Mouse (Mus musculus) NIH3T3 (cell line): ENCODE measurements around the gene Gm39566.

Experiments used
- DNase-seq: peaks from one replicate; pipeline ENCODE4 v3.0.0-alpha.2; 2012; ENCODE audit warnings: low read depth

Gene Gm39566

DNA sequence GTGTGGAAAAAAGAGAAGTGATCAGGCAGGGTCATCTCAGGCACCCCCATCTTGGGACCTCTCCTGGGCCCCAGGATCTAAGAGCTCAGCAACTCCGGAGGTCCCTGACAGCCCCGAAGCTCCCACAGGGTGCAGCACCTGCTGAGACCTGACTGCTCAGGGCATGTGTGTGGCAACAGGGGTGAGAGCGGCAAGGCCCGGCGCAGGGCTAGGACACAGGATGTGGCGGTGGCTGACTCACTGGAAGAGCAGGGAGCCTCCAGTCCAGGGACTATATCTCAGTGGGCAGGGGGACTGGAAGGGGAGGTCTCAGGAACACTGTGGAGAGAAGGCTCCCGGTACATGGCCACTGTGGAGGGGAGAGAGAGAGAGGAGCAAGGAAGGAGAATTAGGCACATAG is 17.2 kb downstream of the Gm39566 start:
- no peak for DNase-seq

DNA sequence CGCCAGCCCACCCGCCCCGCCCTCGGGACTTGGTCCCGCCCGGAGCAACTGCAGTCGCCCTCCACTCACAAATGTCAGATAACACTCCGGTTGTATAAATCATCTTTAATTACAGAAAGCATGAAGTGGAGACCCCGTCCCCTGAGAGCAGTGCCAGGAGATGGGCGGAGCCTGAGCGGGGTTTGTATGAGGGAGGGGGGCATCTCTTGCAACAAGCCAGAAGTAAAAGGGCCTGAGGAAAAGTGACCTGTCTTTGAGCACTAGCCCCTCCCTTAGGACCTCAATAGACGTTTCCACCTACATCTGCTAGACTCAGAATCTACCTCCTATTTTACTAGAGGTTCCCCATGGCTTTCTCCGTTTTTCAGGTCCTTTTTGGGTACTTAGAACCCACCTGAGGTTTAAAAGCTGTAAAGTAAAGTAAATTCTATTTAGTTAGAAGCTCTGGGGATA is 19.1 kb downstream of the Gm39566 start:
- no peak for DNase-seq

DNA sequence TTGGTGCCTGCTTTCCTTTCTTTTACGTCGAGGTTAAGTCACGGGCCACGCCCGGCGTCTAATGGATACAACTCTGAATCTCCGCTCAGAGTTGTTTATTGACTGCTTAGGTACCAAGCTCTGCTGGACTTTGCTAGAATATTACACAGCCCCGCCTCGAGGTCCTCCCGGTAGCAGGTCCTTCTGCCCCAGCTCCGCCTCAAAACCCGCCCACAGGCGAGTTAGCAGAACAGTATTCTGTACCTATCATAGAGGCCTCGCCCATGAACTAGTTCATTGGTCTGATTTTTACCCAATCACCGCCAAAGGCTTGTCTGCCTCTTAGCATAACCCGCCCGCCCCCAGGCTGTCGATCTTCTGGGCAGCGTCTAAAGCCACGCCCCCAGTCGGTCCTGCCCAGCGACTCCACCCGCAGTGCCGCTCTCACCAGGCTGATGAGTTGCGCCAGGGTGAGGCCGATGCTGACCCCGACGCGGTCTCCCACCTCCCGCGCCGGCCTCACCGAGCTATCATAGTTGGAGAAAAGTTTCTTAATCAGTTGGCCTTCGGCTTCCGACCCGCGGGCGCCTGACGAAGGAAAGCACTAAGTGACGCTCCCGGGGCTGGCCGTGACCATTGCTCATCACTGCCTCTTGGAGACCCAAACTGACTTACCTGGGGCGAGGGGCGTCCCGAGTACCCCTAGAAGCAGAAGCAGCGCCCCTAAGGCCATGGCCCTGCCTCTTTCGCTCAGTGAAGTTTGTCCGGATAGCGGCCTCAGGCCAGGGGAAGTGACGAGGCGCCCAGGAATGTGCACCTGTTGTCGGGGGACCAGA is 19.7 kb downstream of the Gm39566 start, which contains the start of gene Chrnb1:
TSS of gene Chrnb1 (minus strand) at position 776 of the 815 bp plus-strand sequence.
- DNase-seq, result peak; percentile 95

DNA sequence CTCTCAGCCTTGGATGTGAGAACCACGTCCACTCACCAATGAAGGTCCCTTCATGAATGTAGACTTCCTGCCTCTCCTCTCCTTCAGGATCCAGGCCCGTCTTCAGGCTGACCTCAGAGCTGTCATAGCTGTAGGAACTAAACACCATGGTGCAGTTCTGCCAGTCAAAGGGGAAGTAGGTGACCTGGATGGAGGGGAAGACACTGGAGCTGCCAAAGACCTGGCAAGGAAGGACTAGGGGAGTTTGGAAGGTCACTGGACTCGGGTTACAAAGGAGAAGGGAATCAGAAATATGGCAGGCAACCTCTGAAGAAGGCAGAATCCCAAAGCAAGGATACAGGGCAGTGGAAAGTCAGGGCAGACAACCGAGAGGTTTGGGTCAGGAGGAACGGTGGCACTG is 21.7 kb downstream of the Gm39566 start:
- no peak for DNase-seq

DNA sequence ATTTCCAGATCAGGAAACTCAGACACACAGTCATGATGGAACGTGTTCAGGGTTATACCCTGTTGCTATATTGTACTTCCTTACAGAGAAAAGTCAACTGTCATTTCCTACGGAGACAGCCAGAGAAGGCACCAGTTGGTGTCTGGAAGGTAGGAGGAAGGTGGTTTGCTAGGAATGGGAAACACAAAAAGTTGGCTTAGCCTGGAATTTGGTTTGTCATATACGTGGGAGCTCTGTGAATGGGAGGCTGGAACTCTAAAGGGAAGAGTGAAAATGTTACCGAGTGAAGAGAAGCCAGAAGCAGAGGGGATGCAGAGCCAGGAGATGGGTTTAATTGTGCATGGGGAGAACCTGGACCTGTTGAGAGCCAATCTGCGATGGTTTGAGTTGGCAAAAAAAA is 23.7 kb downstream of the Gm39566 start:
- no peak for DNase-seq

DNA sequence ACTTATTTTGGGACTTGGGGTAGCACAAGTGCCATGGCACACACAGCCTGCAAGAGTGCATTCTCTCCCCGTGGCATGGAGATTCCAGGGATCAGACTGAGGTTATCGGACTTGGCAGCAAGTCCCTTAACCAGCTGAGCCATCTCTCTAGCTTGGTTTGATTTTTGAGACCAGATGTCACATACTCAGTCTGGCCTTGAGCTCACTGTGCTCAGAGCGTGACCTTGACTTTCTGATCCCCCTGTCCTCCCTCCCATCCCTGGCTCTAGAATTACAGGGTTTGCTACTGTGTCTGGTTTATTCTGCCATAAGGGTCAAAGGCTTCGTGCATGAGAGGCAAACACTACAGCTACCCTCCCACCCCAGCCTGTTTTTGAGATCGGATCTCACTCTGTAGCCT is 25.7 kb downstream of the Gm39566 start:
- DNase-seq, result no peak

DNA sequence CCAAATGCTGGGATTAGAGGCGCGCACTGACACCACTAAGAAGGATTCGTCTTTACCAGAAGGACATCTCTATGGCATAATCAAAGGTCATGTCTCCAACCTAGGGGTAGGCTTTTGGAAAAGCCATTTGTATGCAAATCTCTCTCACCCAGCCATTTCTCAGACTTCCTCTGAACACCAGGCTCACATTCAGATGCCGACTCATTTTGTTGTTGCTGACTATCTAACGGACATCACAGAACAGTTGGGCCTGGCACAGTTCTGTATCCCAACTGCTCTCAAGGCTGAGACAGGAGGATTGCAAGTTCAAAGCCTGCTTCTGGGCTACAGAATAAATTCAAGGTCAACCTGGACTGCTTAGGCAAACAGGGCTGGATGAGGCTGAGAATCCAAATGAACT is 27.8 kb downstream of the Gm39566 start:
- no peak for DNase-seq

DNA sequence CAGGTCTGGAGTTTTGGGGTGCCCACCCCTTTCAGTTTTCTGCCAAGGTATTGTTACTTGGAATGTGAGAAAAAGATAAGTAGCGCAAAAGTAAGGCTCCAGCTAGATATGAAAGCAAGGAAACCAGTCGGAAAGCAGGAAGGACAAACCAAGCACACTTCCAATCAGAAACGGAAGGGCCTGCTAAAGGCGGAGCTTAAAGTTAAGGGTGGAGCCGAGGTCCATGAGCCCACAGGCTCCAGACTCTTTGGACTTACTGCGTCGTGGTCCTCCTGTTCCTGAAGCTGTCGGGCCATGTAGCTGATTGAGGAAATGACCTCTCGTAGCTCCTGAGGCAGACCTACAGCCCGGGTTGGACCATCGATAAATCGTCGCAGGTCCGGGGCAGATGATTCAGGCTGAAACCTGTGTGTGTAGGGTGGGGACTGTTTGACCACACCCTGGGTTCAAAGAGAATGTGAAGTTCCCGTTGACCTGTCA is 30.3 kb downstream of the Gm39566 start:
- no peak for DNase-seq

DNA sequence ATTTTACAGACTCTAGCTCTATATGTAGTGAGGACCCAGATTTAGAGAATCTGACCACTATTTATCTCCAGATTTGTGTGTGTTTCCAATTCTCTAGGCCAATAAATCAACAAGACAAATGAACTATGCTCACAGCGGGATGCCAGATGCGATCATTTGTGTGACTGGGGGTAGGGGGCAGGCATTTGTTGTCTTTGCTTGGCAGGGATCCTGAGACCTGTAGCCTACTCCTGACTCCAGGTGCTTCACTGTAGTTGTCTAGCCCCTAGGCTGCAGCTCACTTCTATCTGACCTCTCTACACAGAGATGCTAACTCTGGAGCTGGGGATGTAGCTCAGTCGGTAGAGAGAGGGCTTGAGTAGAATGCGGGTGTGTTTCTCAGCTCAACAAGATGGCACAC is 33.3 kb downstream of the Gm39566 start:
- DNase-seq, result no peak

DNA sequence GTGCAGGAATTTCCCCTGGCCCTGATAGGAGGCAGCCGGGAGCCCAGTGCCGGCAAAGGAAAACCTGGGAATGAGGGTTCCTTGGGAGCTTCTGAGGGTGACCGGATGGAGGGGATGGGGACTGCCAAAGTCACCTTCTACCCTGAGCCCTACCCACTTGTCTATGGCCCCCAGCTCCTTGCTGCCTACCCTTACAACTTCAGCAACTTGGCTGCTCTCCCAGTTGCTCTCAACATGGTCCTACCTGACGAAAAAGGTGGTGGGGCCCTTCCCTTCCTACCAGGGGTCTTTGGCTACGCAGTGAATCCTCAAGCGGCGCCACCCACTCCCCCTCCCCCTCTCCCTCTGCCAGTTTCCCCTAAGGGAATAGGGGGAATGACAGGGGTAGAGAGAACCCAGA is 36.1 kb downstream of the Gm39566 start:
- DNase-seq, result no peak

DNA sequence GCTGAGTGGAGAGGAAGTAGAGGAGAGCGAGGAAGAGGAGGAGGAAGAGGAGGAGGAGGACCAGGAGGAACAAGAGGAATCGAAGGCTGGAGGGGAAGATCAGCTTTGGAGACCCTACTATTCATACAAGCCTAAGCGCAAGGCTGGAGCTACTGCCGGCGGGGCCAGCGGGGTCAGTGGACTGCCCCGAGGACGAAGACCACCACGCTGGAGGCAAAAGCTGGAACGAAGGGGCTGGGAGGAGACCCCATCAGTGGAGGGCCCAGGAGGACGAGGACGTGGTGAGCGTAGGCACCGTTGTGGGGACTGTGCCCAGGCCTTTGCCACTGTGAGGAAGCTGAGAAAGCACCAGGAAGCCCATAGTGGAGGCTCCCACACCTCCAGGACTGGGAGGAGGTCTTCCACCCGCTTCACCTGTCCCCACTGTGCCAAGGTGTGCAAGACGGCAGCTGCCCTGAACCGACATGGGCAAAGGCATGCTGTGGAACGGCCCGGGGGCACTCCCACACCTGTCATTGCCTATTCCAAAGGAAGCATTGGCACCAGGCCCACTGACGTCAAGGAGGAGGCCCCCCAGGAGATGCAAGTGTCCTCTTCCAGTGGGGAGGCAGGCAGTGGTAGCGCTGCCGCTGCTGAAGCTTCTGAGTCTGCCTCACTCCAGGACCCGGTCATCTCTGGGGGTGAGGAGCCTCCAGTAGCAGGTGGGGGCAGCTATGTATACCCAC is 36.7 kb downstream of the Gm39566 start:
- DNase-seq, result no peak

DNA sequence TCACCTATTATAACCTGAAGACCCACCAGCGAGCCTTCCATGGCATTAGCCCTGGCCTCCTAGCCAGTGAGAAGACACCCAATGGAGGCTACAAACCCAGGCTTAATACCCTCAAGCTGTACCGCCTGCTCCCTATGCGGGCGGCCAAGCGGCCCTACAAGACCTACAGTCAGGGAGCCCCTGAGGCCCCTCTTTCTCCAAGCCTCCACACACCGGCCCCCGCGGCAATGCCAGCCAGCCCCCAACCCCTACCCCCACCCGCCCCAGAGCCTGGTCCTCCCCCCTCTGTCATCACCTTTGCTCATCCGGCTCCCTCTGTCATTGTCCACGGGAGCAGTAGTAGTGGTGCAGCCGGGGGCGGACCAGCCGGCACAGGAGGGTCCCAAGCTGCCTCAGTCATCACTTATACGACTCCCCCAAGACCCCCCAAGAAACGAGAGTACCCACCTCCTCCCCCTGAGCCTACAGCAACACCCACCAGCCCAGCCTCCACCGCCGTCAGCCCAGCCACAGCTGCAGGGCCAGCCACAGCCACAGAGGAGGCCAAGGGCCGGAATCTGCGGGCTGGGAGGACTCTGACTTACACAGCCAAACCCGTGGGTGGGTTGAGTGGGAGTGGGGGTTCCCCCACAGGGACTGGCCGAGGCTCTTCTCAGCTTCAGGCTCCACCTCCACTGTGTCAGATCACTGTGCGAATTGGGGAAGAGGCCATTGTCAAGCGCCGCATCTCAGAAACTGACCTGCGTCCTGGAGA is 37.4 kb downstream of the Gm39566 start:
- DNase-seq, result no peak

DNA sequence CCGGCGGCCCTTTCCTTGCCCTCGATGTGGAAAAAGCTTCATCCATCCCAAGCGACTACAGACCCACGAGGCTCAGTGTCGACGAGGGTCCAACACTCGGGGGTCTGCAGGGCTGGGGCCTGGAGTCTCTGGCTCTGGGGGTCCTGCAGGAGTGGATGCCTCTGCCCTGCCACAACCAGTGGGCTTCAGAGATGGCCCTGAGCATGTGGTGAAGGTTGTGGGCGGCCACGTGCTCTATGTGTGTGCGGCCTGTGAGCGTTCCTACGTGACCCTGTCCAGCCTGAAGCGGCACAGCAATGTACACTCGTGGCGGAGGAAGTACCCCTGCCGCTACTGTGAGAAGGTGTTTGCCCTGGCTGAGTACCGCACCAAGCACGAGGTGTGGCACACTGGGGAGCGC is 38.6 kb downstream of the Gm39566 start:
- DNase-seq, result no peak

DNA sequence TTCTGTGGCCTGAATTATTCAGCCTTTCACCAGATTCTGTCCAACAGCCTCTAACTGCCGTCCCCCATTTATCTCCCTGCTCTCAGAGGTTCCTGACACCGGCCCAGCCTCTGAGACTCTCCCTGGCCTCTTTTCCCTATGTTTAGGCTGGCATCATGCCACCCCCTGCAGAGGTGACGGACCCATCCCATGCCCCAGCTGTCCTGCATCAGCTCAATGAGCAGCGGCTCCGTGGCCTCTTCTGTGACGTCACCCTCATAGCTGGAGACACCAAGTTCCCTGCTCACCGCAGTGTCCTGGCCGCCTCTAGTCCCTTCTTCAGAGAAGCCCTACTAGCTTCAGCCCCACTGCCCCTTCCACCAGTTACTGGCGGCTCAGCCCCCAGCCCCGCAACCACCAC is 39.4 kb downstream of the Gm39566 start:
- no peak for DNase-seq

DNA sequence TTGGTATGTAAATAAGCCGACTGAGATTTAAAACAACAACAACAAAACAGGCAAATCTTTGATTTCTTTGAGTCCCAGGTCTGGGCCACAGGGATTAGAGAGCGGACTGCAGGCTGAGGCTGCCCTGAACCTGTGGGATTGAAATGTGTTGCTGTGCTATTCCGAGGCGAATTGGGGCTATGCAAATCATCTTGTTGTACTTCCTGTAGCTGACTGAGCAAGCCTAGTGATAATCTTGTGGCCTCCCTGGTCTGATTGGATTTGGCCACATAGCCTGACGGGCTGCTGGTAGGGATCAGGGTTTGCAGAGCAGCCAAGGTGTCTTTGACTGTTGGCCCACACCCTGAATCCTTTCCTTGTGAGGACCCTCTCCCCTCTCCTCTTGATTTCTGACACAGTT is 40.1 kb downstream of the Gm39566 start:
- DNase-seq, result no peak

DNA sequence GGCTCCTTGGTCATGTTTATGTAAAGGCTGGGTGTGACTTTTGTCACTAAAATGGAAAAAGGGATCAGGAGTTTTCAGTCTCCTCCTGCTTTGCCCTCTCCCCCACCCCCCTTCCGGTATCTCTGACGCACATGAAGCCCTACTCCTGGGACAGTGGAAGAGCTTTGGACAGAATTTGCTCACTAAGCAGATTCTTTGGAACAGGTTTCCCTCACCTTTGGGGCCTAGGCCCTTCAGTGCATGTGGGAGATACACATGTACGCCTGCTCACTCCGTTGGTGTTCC is 47.5 kb downstream of the Gm39566 start:
- no peak for DNase-seq

DNA sequence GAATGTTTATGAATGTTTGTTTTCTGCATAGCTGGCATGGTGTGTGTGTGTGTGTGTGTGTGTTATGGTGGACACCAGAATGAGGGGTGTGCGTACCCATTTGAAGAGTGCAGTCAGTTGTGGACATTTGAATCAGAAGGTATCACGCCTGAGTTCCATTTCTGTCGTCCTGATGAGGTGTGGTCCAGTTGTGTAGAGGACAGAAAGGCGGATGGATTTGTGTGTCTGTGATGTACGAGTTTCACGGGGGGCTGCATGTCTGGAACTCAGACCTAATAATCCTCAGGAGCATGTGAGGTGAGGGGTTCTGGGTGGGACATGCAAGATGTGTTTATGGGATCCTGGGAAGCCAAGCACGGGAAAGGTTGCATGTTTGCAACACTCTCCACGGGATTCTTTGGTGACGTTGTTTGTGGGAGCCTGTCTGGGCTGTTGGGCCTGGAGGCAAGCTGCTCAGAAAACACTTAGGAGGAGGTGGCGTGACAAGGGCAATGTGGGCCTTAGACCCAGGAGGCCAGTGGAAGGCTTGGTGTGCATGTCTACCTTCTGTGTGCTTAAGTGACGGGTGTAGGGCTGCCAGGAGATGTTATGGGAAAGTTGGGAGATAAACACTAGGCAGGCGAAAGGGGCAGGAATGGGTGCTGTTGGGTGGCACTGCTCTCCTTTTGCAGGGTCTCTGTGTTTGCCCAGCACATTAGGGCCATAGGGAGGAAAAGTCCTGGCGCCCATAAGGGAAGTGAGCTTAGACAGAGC is 48.0 kb downstream of the Gm39566 start:
- DNase-seq, result no peak

DNA sequence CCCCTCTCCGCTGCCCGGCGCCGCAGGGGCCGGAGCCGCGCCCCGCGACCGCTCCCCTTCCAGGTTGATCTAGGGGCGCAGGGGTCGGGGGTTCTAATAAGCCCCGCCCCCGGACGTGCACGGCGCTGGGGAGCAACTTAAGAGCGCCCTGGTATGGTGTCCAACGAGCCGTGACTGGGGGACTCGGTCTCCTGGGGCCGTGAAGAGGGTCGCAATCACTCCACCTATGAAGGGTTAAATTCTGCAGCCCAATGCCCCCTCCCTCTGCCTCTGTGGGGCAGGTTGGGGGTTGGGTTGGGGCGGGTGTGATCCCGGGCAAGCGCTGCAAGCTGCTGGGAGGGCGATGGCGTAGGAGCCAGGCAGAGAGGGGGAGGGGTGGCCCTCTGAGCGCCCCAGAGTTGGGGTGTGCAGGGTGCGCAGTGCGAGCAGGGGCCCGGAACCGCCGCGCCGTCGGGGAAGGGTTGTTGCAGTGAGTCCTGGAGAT is 48.9 kb downstream of the Gm39566 start:
- DNase-seq, result peak; percentile 78

DNA sequence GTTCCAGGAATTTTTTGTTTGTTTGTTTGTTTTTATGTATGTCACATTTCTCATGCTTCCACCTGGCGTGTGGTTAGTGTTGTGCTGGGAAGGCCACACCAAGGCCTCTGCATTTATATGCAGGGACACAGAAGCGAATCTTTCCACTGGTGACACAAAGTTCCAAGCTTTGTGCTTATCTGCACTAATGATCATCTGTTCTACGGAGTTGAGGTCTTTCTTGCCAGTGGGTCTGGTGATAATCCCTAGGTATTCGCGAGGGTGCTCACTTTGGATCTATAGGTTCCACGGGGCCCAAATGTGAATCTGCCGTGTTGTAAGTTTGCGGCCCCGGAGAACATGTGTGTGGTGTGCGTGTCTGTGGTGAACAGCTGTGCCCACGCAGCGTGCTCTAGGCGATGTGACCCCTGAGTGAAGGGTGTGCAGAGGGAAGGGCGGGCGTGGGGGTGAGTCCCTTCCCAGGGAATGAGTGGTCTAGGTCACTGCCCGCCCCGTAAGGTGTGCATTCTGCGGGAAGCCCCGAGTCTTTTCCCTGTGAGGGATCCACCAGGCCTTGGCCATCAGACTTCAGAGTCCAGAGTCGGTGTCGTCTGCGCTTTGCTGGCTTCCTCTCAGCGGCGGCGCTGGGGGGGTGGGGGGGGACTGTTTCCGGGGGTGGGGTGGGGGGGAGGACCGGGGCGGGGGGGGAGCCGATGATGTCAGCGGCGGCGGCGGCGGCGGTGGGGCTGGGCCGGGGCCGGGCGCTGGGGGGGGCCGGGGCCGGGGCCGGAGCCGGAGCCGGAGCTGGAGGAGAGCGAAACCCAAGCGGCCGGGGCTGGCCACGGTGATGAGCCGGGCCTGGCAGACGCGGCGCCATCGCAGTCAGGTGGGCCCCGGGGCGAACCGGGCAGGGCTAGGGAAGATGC is 49.6 kb downstream of the Gm39566 start, which contains the start of gene Zbtb4:
TSS of gene Zbtb4 (plus strand) at position 692 of the 905 bp plus-strand sequence.
- peak; percentile 55 for DNase-seq

DNA sequence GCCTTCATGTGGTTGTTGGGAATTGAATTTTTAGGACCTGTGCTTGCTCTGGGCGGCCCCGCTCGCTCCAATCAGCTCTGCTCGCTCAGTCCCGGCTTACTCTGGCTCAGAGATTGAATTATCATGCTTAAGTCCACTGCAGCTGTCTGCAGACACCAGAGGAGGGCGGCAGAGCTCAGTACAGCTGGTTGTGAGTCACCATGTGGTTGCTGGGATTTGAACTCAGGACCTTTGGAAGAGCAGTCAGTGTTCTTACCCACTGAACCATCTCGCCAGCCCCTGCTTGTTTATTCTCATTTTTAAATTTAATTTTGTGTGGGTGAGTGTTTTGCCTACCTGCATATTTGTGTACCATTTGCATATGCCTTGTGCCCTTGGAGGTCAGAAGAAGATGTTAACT is 51.5 kb downstream of the Gm39566 start:
- DNase-seq, result peak; percentile 57

DNA sequence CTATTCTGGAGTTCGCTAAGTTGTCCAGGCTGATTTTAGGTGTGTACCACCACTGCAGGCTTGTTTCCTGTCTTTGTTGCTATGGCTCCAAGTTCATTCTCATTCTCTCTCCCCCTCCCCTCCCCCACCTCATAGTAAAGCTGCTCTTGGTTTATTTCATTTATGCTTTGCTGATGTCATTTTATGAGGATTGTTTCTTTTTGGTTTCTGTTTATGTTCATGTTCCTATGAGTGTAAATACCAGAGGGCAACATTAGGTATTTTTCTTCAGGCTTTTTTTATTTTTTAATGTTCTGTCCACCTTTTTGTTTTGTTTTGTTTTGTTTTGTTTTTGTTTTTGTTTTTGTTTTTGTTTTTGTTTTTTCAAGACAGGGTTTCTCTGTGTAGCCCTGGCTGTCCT is 53.2 kb downstream of the Gm39566 start, which contains the start of gene Slc35g3:
TSS of gene Slc35g3 (minus strand) at position 101 of the 400 bp plus-strand sequence.
- no peak for DNase-seq
